Mouse (Mus musculus) ES-E14 (cell line): ENCODE data around the gene Iqub.

Experiments
- CHD2 ChIP-seq: IDR thresholded peaks from 2 replicates; pipeline ENCODE4 v1.6.1; 2014; ENCODE audit warnings: mild to moderate bottlenecking, low read depth, low read length, inconsistent platforms
- HCFC1 ChIP-seq: IDR thresholded peaks from 2 replicates; pipeline ENCODE4 v1.6.1; 2012; ENCODE audit warnings: low read length, inconsistent platforms, borderline replicate concordance; ENCODE audit not compliant: insufficient read depth
- MAFK ChIP-seq: IDR thresholded peaks from 2 replicates; pipeline ENCODE4 v1.6.1; 2014; ENCODE audit warnings: mild to moderate bottlenecking, low read depth, low read length, inconsistent platforms; ENCODE audit not compliant: insufficient read depth

DNA sequence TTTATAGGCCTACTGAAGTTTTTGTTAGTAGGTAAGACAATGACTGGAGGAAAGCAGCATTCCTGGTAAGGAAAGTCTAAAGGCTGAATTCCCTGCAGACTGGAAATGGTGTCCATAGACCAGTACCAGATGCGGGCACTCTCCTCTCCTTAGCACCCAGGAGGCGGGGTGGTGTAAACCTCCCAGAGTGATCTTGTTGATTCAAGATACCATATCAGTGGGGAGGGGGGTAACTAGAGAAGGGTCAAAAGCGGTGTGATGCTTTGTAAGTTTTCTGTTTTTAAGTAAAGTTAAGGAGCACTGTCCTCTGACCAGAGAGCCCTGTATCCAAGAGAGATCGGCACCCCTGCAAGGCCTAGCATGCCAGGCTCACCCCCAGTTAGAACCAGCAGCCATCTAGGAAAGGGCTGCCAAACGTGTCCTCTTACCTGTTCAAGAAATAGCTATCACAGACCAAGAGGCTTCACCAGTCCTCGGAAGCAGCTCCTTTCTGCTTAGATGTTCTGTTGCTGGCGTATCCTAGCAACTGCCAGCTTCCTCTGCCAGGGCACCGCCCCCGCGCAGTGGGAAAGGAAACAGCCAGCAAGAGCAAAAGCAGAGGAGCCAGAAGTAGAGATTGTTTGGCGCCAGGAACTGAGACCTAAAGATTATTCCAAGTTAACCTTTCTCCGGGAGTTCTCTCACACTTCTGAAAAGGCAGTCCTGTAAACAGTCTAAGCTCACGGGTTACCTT is at the start of gene Iqub:
- TF ChIP-seq HCFC1, result no peak
- no peak for TF ChIP-seq MAFK
- TF ChIP-seq CHD2, result no peak
